Mouse (Mus musculus): ENCODE results near the gene Zmiz1. TPM values are rescaled to one million over a fixed set of nuclear protein-coding genes. Genes with fewer than 3 reads are reported as not detected.

The Zmiz1 gene
- polyA plus RNA-seq, 1 experiment from 2014 or later, result 18.0 TPM

GRCm38 (mm10) chr14:25420987-25421386 is 38.0 kb upstream of the Zmiz1 start:
- Histone ChIP-seq H3K36me3 (ENCODE audit: insufficient read depth, low read length) (no peaks in the 10 kb centered on the region), H3K4me3 (ENCODE audit: low read depth, low read length) (no peak overlapping the region), H3K4me2 (replicated peaks; ENCODE audit: low read depth, low read length) (no peak overlapping the region), H3K27me3 (replicated peaks; ENCODE audit: insufficient read depth, low read length) (no peaks in the 10 kb centered on the region), H3K27ac (ENCODE audit: low read length) (no peak overlapping the region), H3K4me1 (ENCODE audit: insufficient read depth, low read depth, low read length) (no peaks in the 10 kb centered on the region), H3K9ac (replicated peaks; ENCODE audit: low read depth) (no peak overlapping the region), H3K9me3 (ENCODE audit: low read length) (no peaks in the 10 kb centered on the region)
- WGBS, result 71% methylated on average over 1 of the region's 1 CpGs
- no peak for TF ChIP-seq CTCF (IDR thresholded peaks at IDR 0.05)
- no peak for TF ChIP-seq EP300 (IDR thresholded peaks at IDR 0.05)
- DNase-seq (ENCODE audit: low spot score) (no peak), ATAC-seq (no peak)

DNA sequence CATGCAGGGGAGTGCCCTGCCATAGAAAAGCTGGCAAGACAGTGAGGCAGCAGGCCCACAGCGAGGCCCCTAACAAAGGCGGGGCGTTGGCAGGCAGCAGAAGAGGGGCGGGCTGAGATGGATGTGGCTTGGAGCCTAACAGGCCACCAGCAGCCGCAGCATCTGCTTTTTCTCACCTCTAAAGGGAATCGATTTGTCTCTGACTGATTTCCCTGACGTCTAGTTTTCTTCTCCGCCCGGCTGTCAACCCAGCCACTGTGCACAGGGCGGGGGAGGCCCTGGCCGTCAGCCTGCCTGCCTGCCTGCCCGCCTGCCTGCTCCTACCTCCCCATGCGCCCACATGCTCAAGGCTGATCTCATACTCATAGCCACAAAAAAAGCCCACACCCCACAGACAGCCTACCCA is 37.4 kb upstream of the Zmiz1 start:
- Histone ChIP-seq H3K4me3 (ENCODE audit: low read depth, low read length) (no peak overlapping the region), H3K4me2 (replicated peaks; ENCODE audit: low read depth, low read length) (no peak overlapping the region), H3K9ac (replicated peaks; ENCODE audit: low read depth) (no peak overlapping the region), H3K27ac (ENCODE audit: low read length) (no peak overlapping the region), H3K27me3 (replicated peaks; ENCODE audit: insufficient read depth, low read length) (no peaks in the 10 kb centered on the region), H3K4me1 (ENCODE audit: insufficient read depth, low read depth, low read length) (no peaks in the 10 kb centered on the region), H3K9me3 (ENCODE audit: low read length) (no peaks in the 10 kb centered on the region), H3K36me3 (ENCODE audit: insufficient read depth, low read length) (no peaks in the 10 kb centered on the region)
- 40% methylated on average over 13 of the region's 13 CpGs for WGBS
- TF ChIP-seq EP300 (IDR thresholded peaks at IDR 0.05), result no peak
- no peak for TF ChIP-seq CTCF (IDR thresholded peaks at IDR 0.05)
- ATAC-seq (peak; percentile 53), DNase-seq (ENCODE audit: low spot score) (peak; percentile 39)

DNA sequence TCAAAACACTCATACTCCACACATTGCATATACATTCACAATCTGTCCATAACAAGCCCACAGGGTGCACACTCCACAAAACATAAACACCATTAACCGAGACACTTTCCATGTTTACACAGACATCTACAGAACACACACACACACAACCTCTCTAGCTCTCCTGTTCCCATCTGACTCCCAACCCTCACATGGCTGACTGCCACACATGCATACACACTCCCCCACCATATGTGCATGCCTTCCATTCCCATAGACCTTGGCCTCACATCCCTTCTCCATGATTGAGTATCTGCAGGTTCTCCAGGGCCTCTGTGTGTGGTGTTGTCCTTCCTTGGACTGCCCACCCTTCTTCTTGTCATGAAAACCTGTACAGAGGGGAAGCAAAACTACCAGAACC is 36.0 kb upstream of the Zmiz1 start:
- Histone ChIP-seq H3K9me3 (ENCODE audit: low read length) (no peaks in the 10 kb centered on the region), H3K27me3 (replicated peaks; ENCODE audit: insufficient read depth, low read length) (no peaks in the 10 kb centered on the region), H3K9ac (replicated peaks; ENCODE audit: low read depth) (no peak overlapping the region), H3K4me3 (ENCODE audit: low read depth, low read length) (no peak overlapping the region), H3K27ac (ENCODE audit: low read length) (no peak overlapping the region), H3K4me1 (ENCODE audit: insufficient read depth, low read depth, low read length) (no peaks in the 10 kb centered on the region), H3K4me2 (replicated peaks; ENCODE audit: low read depth, low read length) (no peak overlapping the region), H3K36me3 (ENCODE audit: insufficient read depth, low read length) (no peaks in the 10 kb centered on the region)
- ATAC-seq, result no peak
- no peak for TF ChIP-seq CTCF (IDR thresholded peaks at IDR 0.05)
- TF ChIP-seq EP300 (IDR thresholded peaks at IDR 0.05), result no peak
- DNase-seq (ENCODE audit: low spot score), result no peak
- WGBS, result 48% methylated on average over 1 of the region's 1 CpGs

DNA sequence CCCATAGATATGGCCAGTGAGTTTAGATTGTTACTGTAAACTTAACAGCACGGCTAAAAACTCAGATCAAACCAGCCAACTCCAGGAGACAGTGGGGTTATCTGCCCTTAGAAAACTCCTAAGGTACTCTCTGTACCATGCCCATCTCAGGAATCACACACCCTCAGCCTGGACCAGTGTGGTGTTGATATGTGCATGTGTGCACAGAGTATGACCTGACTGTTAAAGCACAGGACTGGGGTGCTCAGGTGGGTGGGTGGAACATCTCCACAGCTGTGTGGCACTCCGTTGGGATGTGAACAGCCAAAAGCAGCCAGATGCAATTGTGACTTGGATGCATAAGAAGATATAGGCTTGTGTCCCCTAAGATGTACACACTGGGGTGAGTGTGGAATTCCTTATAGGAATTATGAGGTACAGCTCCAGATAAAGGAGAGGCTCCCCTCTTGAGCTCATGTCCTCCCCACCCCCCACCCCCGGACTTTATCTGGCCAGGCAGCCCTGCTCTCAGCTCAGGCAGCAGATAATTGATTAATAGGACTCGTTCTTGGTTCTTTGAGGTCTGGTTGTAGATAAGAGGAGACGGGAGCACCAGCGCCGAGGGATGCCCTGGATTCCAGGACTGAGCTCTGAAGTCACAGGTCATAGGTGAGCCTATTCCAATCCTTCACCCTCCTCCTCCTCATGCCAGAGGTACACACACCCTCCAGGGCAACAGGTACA is 35.1 kb upstream of the Zmiz1 start:
- H3K4me1 ChIP-seq (ENCODE audit: insufficient read depth, low read depth, low read length), result no peaks in the 10 kb centered on the region
- no peaks in the 10 kb centered on the region for H3K36me3 ChIP-seq (ENCODE audit: insufficient read depth, low read length)
- TF ChIP-seq CTCF (IDR thresholded peaks at IDR 0.05) (no peak), EP300 (IDR thresholded peaks at IDR 0.05) (no peak)
- DNase-seq (ENCODE audit: low spot score), result no peak
- H3K4me3 ChIP-seq (ENCODE audit: low read depth, low read length), result no peak overlapping the region
- WGBS, result 32% methylated on average over 7 of the region's 7 CpGs
- no peak for ATAC-seq
- H3K27me3 ChIP-seq (replicated peaks; ENCODE audit: insufficient read depth, low read length), result no peaks in the 10 kb centered on the region
- H3K27ac ChIP-seq (ENCODE audit: low read length), result no peak overlapping the region
- no peaks in the 10 kb centered on the region for H3K9me3 ChIP-seq (ENCODE audit: low read length)
- no peak overlapping the region for H3K9ac ChIP-seq (replicated peaks; ENCODE audit: low read depth)
- H3K4me2 ChIP-seq (replicated peaks; ENCODE audit: low read depth, low read length), result no peak overlapping the region

DNA sequence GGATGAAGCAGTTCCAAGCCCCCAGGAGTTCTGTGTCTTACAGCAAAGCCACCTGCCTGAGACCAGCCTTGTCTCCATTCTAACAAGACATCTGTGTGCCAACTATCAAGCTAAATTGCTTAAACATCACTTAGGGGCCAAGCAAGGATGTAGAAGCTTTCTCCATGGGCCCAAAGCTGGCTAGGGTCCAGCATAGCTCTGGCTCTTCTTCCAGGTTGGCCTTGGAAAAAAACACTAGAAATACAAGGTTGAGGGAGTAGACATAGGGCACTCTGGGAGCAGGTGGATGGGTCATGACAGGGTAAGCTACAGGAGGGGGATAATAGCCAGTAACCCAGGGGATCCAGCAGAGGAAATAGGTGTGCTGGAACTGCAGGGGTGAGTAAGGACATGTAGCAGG is 20.7 kb upstream of the Zmiz1 start:
- no peaks in the 10 kb centered on the region for H3K9me3 ChIP-seq (ENCODE audit: low read length)
- no peak overlapping the region for H3K9ac ChIP-seq (replicated peaks; ENCODE audit: low read depth)
- TF ChIP-seq EP300 (IDR thresholded peaks at IDR 0.05), result no peak
- no peaks in the 10 kb centered on the region for H3K4me1 ChIP-seq (ENCODE audit: insufficient read depth, low read depth, low read length)
- ATAC-seq, result no peak
- H3K27me3 ChIP-seq (replicated peaks; ENCODE audit: insufficient read depth, low read length), result no peaks in the 10 kb centered on the region
- DNase-seq (ENCODE audit: low spot score), result no peak
- H3K4me2 ChIP-seq (replicated peaks; ENCODE audit: low read depth, low read length), result no peak overlapping the region
- no peak overlapping the region for H3K4me3 ChIP-seq (ENCODE audit: low read depth, low read length)
- no peaks in the 10 kb centered on the region for H3K36me3 ChIP-seq (ENCODE audit: insufficient read depth, low read length)
- H3K27ac ChIP-seq (ENCODE audit: low read length), result no peak overlapping the region

DNA sequence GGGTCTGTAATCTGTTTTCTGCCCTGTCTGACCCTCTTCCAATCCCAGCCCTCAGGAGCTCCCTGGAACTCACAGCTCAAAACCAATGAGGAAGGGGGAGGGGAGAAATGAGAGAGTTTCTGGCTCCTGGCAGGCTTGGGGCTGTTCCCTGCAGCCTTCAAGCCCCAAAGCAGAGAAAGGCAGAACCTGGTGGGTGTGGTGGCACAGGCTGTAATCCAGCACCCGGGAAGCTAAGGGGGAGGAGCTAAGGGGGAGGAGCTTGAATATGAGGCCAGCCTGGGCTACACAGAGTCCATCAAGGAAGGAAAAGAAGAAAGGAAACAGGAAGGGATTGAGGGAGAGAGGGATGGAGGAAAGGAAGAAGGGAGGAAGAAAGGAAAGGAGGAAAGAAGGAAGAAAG is 18.9 kb upstream of the Zmiz1 start:
- ATAC-seq, result no peak
- H3K4me2 ChIP-seq (replicated peaks; ENCODE audit: low read depth, low read length), result no peak overlapping the region
- H3K9ac ChIP-seq (replicated peaks; ENCODE audit: low read depth), result no peak overlapping the region
- H3K36me3 ChIP-seq (ENCODE audit: insufficient read depth, low read length), result no peaks in the 10 kb centered on the region
- H3K4me1 ChIP-seq (ENCODE audit: insufficient read depth, low read depth, low read length), result no peaks in the 10 kb centered on the region
- H3K27me3 ChIP-seq (replicated peaks; ENCODE audit: insufficient read depth, low read length), result no peaks in the 10 kb centered on the region
- no peak overlapping the region for H3K4me3 ChIP-seq (ENCODE audit: low read depth, low read length)
- H3K27ac ChIP-seq (ENCODE audit: low read length), result no peak overlapping the region
- H3K9me3 ChIP-seq (ENCODE audit: low read length), result no peaks in the 10 kb centered on the region
- WGBS, result 7% methylated on average over 1 of the region's 1 CpGs
- no peak for DNase-seq (ENCODE audit: low spot score)
- TF ChIP-seq CTCF (IDR thresholded peaks at IDR 0.05), result no peak
- no peak for TF ChIP-seq EP300 (IDR thresholded peaks at IDR 0.05)

GRCm38 (mm10) chr14:25440777-25441176 is 18.2 kb upstream of the Zmiz1 start:
- DNase-seq (ENCODE audit: low spot score) (no peak), ATAC-seq (no peak)
- Histone ChIP-seq H3K9ac (replicated peaks; ENCODE audit: low read depth) (no peak overlapping the region), H3K4me2 (replicated peaks; ENCODE audit: low read depth, low read length) (no peak overlapping the region), H3K9me3 (ENCODE audit: low read length) (no peaks in the 10 kb centered on the region), H3K27ac (ENCODE audit: low read length) (no peak overlapping the region), H3K36me3 (ENCODE audit: insufficient read depth, low read length) (no peaks in the 10 kb centered on the region), H3K27me3 (replicated peaks; ENCODE audit: insufficient read depth, low read length) (no peaks in the 10 kb centered on the region), H3K4me1 (ENCODE audit: insufficient read depth, low read depth, low read length) (no peaks in the 10 kb centered on the region), H3K4me3 (ENCODE audit: low read depth, low read length) (no peak overlapping the region)
- 53% methylated on average over 3 of the region's 3 CpGs for WGBS
- TF ChIP-seq EP300 (IDR thresholded peaks at IDR 0.05), result no peak
- no peak for TF ChIP-seq CTCF (IDR thresholded peaks at IDR 0.05)
